In genomic region chr15:79304832-79305231, GRCm38 (mm10) we compare ENCODE assay signal across 38 mouse cellular contexts. TPM values are rescaled to one million over a fixed set of nuclear protein-coding genes. Genes with fewer than 3 reads are reported as not detected.
"Had no signal": no experiment of that assay in that cellular context is flagged by ENCODE, and none has a peak within 500 bp of the region (broad histone marks: within the 10 kb centered on the region; RNA-seq: fewer than 3 reads in every experiment).

No protein-coding gene starts in this region.

- DNase-seq: left cerebral cortex, postnatal 4 days; liver; liver, embryonic 13.5 days; liver, postnatal 0 days; lung, adult 18-20 months; lung, embryonic 14.5 days; lung, postnatal 14 days; midbrain, embryonic 14.5 days had no signal

- H3K9me3 ChIP-seq: limb, embryonic 10.5 days; limb, embryonic 12.5 days; limb, embryonic 13.5 days; limb, embryonic 15.5 days; liver, embryonic 12.5 days; liver, embryonic 13.5 days; liver, embryonic 15.5 days; megakaryocyte, embryonic 14.5 days; midbrain, embryonic 10.5 days; midbrain, embryonic 12.5 days; midbrain, embryonic 13.5 days; midbrain, embryonic 15.5 days; neural tube, embryonic 12.5 days; neural tube, embryonic 13.5 days had no signal

- H3K4me3 ChIP-seq: left cerebral cortex, adult 2 months; limb, embryonic 10.5 days; limb, embryonic 12.5 days; limb, embryonic 13.5 days; limb, embryonic 15.5 days; liver, embryonic 12.5 days; liver, embryonic 13.5 days; liver, embryonic 15.5 days; megakaryocyte, embryonic 14.5 days; midbrain, embryonic 10.5 days; midbrain, embryonic 12.5 days; midbrain, embryonic 13.5 days; midbrain, embryonic 15.5 days; myocyte; neural tube, embryonic 12.5 days; neural tube, embryonic 13.5 days had no signal

- H3K4me1 ChIP-seq: limb, embryonic 10.5 days; limb, embryonic 12.5 days; limb, embryonic 13.5 days; limb, embryonic 15.5 days; liver, embryonic 12.5 days; liver, embryonic 13.5 days; liver, embryonic 15.5 days; midbrain, embryonic 12.5 days; midbrain, embryonic 13.5 days; midbrain, embryonic 15.5 days; neural tube, embryonic 12.5 days; neural tube, embryonic 13.5 days had no signal

- ATAC-seq: liver, embryonic 12.5 days; liver, postnatal 0 days; midbrain, embryonic 13.5 days; midbrain, embryonic 15.5 days; midbrain, embryonic 16.5 days had no signal

- H3K27ac ChIP-seq: left cerebral cortex, adult 2 months; limb, embryonic 10.5 days; limb, embryonic 12.5 days; limb, embryonic 13.5 days; limb, embryonic 15.5 days; liver, embryonic 12.5 days; liver, embryonic 13.5 days; liver, embryonic 14.5 days; liver, embryonic 15.5 days; macrophage; midbrain, embryonic 10.5 days; midbrain, embryonic 12.5 days; midbrain, embryonic 13.5 days; midbrain, embryonic 15.5 days; neural tube, embryonic 12.5 days; neural tube, embryonic 13.5 days had no signal

- H3K27me3 ChIP-seq: limb, embryonic 12.5 days; limb, embryonic 13.5 days; limb, embryonic 15.5 days; liver, embryonic 12.5 days; liver, embryonic 13.5 days; liver, embryonic 15.5 days; megakaryocyte, embryonic 14.5 days; midbrain, embryonic 12.5 days; midbrain, embryonic 13.5 days; midbrain, embryonic 15.5 days; neural tube, embryonic 12.5 days; neural tube, embryonic 13.5 days had no signal

- H3K9ac ChIP-seq: limb, embryonic 12.5 days; limb, embryonic 13.5 days; limb, embryonic 15.5 days; liver, embryonic 12.5 days; liver, embryonic 13.5 days; liver, embryonic 14.5 days; liver, embryonic 15.5 days; liver, postnatal 0 days; lung, embryonic 14.5 days; midbrain, embryonic 12.5 days; midbrain, embryonic 13.5 days; midbrain, embryonic 15.5 days; neural tube, embryonic 12.5 days had no signal

- H3K4me2 ChIP-seq: limb, embryonic 12.5 days; limb, embryonic 13.5 days; limb, embryonic 15.5 days; liver, embryonic 11.5 days; liver, embryonic 12.5 days; liver, embryonic 13.5 days; liver, embryonic 15.5 days; lung, embryonic 14.5 days; midbrain, embryonic 11.5 days; midbrain, embryonic 12.5 days; midbrain, embryonic 13.5 days; midbrain, embryonic 15.5 days; neural tube, embryonic 12.5 days; neural tube, embryonic 13.5 days had no signal

RNA-seq across cellular contexts. Expression of gene Baiap2l2, which starts 19.5 kb away (rescaled TPM):
- total RNA-seq: liver, adult 2 months; megakaryocyte, adult 5-6 weeks; megakaryocyte-erythroid progenitor cell, adult 5-6 weeks had no signal
- polyA plus RNA-seq: macrophage had no signal

RNA-seq across cellular contexts. Expression of gene Slc16a8, which starts 50.3 kb away (rescaled TPM):
- total RNA-seq: left cerebral cortex, adult 18-20 months; left cerebral cortex, postnatal 14 days; left cerebral cortex, postnatal 4 days; liver, adult 2 months; megakaryocyte progenitor cell, adult 5-6 weeks; megakaryocyte, adult 5-6 weeks; megakaryocyte-erythroid progenitor cell, adult 5-6 weeks; monocyte, adult 5-6 weeks had no signal
- polyA plus RNA-seq: limb, embryonic 10.5 days; limb, embryonic 11.5 days; liver, adult 2 months; liver, embryonic 12.5 days; liver, embryonic 13.5 days; liver, embryonic 14.5 days; liver, embryonic 15.5 days; liver, embryonic 16.5 days; liver, postnatal 0 days; macrophage; neural tube, embryonic 11.5 days had no signal
